Mouse (Mus musculus) thymus, postnatal 36 days (tissue): ENCODE measurements around the gene Cdk5rap1.

Source experiments
- DNase-seq, 2 experiments: peaks; one replicate each; pipeline ENCODE4 v3.0.0; 2022; ENCODE audit warnings: mixed read lengths in 2 of 2

The Cdk5rap1 gene

GRCm38 (mm10) chr2:154372842-154373500 lies at the start of gene Cdk5rap1:
Cdk5rap1 (minus strand) TSS chr2:154373010.
- DNase-seq = no peak

GRCm38 (mm10) chr2:154422181-154422580 lies 49.4 kb upstream of the Cdk5rap1 start:
- no peak for DNase-seq

GRCm38 (mm10) chr2:154420942-154421731 lies 48.3 kb upstream of the Cdk5rap1 start:
- no peak for DNase-seq

GRCm38 (mm10) chr2:154419631-154420515 lies 47.1 kb upstream of the Cdk5rap1 start:
- no peak for DNase-seq

GRCm38 (mm10) chr2:154418001-154418400 lies 45.2 kb upstream of the Cdk5rap1 start:
- no peak for DNase-seq

GRCm38 (mm10) chr2:154417107-154417506 lies 44.3 kb upstream of the Cdk5rap1 start:
- DNase-seq = peak; percentile 43 to 66

GRCm38 (mm10) chr2:154412018-154412666 lies 39.3 kb upstream of the Cdk5rap1 start:
- DNase-seq = no peak

GRCm38 (mm10) chr2:154410355-154410754 lies 37.5 kb upstream of the Cdk5rap1 start:
- DNase-seq = no peak

GRCm38 (mm10) chr2:154407643-154408445 lies 35.0 kb upstream of the Cdk5rap1 start, which contains the start of gene Snta1:
Snta1 (minus strand) TSS chr2:154408099.
- peak; percentile 70 to 72 for DNase-seq

- no peak for DNase-seq
These were observed 34.3 kb upstream of the Cdk5rap1 start for GRCm38 (mm10) chr2:154407063-154407642.

GRCm38 (mm10) chr2:154405447-154405994 lies 32.7 kb upstream of the Cdk5rap1 start:
- no peak for DNase-seq

- DNase-seq = no peak
These were observed 30.0 kb upstream of the Cdk5rap1 start for GRCm38 (mm10) chr2:154402811-154403210.

GRCm38 (mm10) chr2:154401976-154402375 lies 29.2 kb upstream of the Cdk5rap1 start:
- DNase-seq = no peak

- DNase-seq = no peak
These were observed 26.5 kb upstream of the Cdk5rap1 start for GRCm38 (mm10) chr2:154399325-154399724.

- no peak for DNase-seq
These were observed 25.5 kb upstream of the Cdk5rap1 start for GRCm38 (mm10) chr2:154398267-154398666.

GRCm38 (mm10) chr2:154396529-154396928 lies 23.7 kb upstream of the Cdk5rap1 start:
- no peak for DNase-seq

- no peak for DNase-seq
These were observed 21.8 kb upstream of the Cdk5rap1 start for GRCm38 (mm10) chr2:154394602-154395001.

- DNase-seq = no peak
These were observed 17.6 kb upstream of the Cdk5rap1 start for GRCm38 (mm10) chr2:154390180-154390964.

- DNase-seq = no peak
These were observed 6.3 kb upstream of the Cdk5rap1 start for GRCm38 (mm10) chr2:154379103-154379502.
